Mouse (Mus musculus): ENCODE data around the gene Gm21094.
"Not testable (repeated sequence)": the region's sequence is repeated elsewhere in the genome, so short reads cannot be mapped to it uniquely, and the experiment has no call there.

Gene Gm21094

DNA sequence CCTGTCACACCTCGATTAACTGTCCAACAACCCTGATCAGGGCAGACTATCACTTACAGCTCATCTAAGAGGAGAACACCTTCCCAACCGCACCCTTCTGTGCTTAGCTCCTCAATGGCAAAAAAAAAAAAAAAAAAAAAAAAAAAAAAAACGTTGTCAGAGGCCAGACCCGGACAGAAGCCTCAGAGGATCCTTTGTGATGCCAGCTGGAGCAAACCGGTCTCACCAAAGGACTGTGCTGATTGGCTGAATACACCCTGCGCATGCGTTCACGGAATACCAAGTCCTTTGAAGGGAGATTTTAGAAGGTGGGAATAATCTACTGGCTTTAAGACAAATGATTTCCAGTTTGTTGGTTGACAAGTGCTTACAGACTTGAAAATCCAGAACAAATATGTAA is at the start of gene Gm21094:
Gene Gm21094 (minus strand): TSS at position 101 of the 400 bp plus-strand sequence.
- not testable (repeated sequence) for DNase-seq (ENCODE audit: low read depth, low spot score)
